Mouse (Mus musculus) lung, adult 2 months (tissue): ENCODE data around the gene Pcca.

Experiments
- CTCF ChIP-seq: fragments of 200-500 bp; IDR thresholded peaks from 2 replicates; pipeline ENCODE4 v1.5.1; 2011; ENCODE audit warnings: mild to moderate bottlenecking, low read length, control low read depth; ENCODE audit not compliant: insufficient read depth
- POLR2A ChIP-seq: fragments of 200-500 bp; IDR thresholded peaks from 2 replicates; pipeline ENCODE4 v1.6.1; 2011; ENCODE audit warnings: low read depth, mild to moderate bottlenecking, control low read depth, low read length, borderline replicate concordance; ENCODE audit errors: extremely low read depth

- TF ChIP-seq CTCF (no peak), POLR2A (no peak)
Measured at GRCm38 (mm10) chr14:122552761-122553445, 18.8 kb downstream of the Pcca start.
